Mouse (Mus musculus) G1E (cell line): ENCODE measurements around the gene Dirc2.

Experiments
- CTCF ChIP-seq: IDR thresholded peaks from 2 replicates; pipeline ENCODE4 v1.5.1; 2012; ENCODE audit warnings: low read depth, low read length, inconsistent platforms, mixed read lengths
- GATA1 ChIP-seq: IDR thresholded peaks from 2 replicates; pipeline ENCODE4 v1.6.1; 2012; ENCODE audit warnings: borderline replicate concordance, low read length, inconsistent platforms, mixed read lengths
- GATA2 ChIP-seq: IDR thresholded peaks from 2 replicates; pipeline ENCODE4 v1.6.1; 2012; ENCODE audit warnings: low read depth, low read length, inconsistent platforms, borderline replicate concordance
- TAL1 ChIP-seq: conservative IDR thresholded peaks from 2 replicates; pipeline ENCODE4 v1.6.1; 2012; ENCODE audit warnings: low read depth, low read length, inconsistent platforms, mixed read lengths

- no peak for TF ChIP-seq CTCF
- TF ChIP-seq TAL1 = no peak
- TF ChIP-seq GATA1 = no peak
- no peak for TF ChIP-seq GATA2
These were observed 28.2 kb downstream of the Dirc2 start for GRCm38 (mm10) chr16:35740943-35741342.
